Mouse (Mus musculus) kidney, postnatal 0 days (tissue): ENCODE data around the gene Hist1h4h. TPM values are rescaled to one million over a fixed set of nuclear protein-coding genes. Genes with fewer than 3 reads are reported as not detected.
A peak's percentile ranks its signal among the peaks of the same experiment; 100 is the strongest.

Experiments
- ATAC-seq: fragments of 200-750 bp; cut with Nextera tagmentation; replicated peaks from 2 replicates; pipeline ENCODE4 v1.8.0; 2017; ENCODE audit warnings: low read depth, moderate number of reproducible peaks, moderate TSS enrichment, moderate library complexity; ENCODE audit not compliant: low FRiP score
- DNase-seq: peaks from one replicate; pipeline ENCODE4 v3.0.0-alpha.2; 2016; ENCODE audit warnings: low spot score
- H3K27ac ChIP-seq: fragments of 300-500 bp; sonication (generic); 2 replicates; pipeline ENCODE4 v1.5.1; 2014; ENCODE audit warnings: mild to moderate bottlenecking
- H3K27me3 ChIP-seq: fragments of 300-500 bp; sonication (generic); 2 replicates; pipeline ENCODE4 v1.6.1; 2014; ENCODE audit warnings: low read length, mixed read lengths; ENCODE audit not compliant: insufficient read depth
- H3K36me3 ChIP-seq: fragments of 300-500 bp; sonication (generic); 2 replicates; pipeline ENCODE4 v1.6.1; 2014; ENCODE audit warnings: low read length, mixed read lengths; ENCODE audit not compliant: insufficient read depth
- H3K4me1 ChIP-seq: fragments of 300-500 bp; sonication (generic); replicated peaks from 2 replicates; pipeline ENCODE4 v1.6.1; 2014; ENCODE audit warnings: antibody characterized with exemption, low read length, mixed read lengths; ENCODE audit not compliant: insufficient read depth
- H3K4me2 ChIP-seq: fragments of 300-500 bp; sonication (generic); 2 replicates; pipeline ENCODE4 v1.6.1; 2014; ENCODE audit warnings: mild to moderate bottlenecking, low read length, moderate library complexity, mixed read lengths
- H3K4me3 ChIP-seq: fragments of 300-500 bp; sonication (generic); replicated peaks from 2 replicates; pipeline ENCODE4 v1.5.1; 2014; ENCODE audit warnings: low read depth, low read length
- H3K9ac ChIP-seq: fragments of 300-500 bp; sonication (generic); 2 replicates; pipeline ENCODE4 v1.6.1; 2014; ENCODE audit warnings: low read depth, low read length
- H3K9me3 ChIP-seq: fragments of 300-500 bp; sonication (generic); replicated peaks from 2 replicates; pipeline ENCODE4 v1.6.1; 2016; ENCODE audit warnings: low read length, inconsistent platforms, mixed read lengths
- CTCF ChIP-seq: IDR thresholded peaks from 2 replicates; pipeline ENCODE4 v1.5.1; 2016; ENCODE audit warnings: antibody characterized with exemption, low read depth, mild to moderate bottlenecking, moderate library complexity
- WGBS: fragments of 180-500 bp; shearing (Covaris S2); extraction: QIAGEN DNeasy Blood & Tissue Kit; methylation state at CpG from one replicate; pipeline ENCODE4 v1.1.7; 2014; 5-methylcytosine and 5-hydroxymethylcytosine counted together
- polyA plus RNA-seq: library from polyadenylated mRNA; unstranded; fragments of >200 nt; fragmentation: Nextera tagmentation; extraction: Ambion mirVana; gene quantifications from 2 replicates; pipeline ENCODE4 v1.2.1, GENCODE M21; 2015

Hist1h4h gene
- polyA plus RNA-seq, 1 experiment from 2014 or later = 7.6 TPM

GRCm38 (mm10) chr13:23524654-23525053 is 6.2 kb upstream of the Hist1h4h start:
- Histone ChIP-seq H3K9ac (no peak overlapping the region), H3K27me3 (no peaks in the 10 kb centered on the region), H3K4me2 (no peak overlapping the region), H3K4me1 (no peaks in the 10 kb centered on the region), H3K36me3 (no peaks in the 10 kb centered on the region), H3K4me3 (no peak overlapping the region), H3K9me3 (no peaks in the 10 kb centered on the region), H3K27ac (no peak overlapping the region)
- peak; percentile 89 for DNase-seq
- 11% methylated on average over 5 of the region's 5 CpGs for WGBS
- peak; percentile 91 for TF ChIP-seq CTCF
- no peak for ATAC-seq

- Histone ChIP-seq H3K36me3 (no peaks in the 10 kb centered on the region), H3K4me3 (peak overlapping the region; percentile 37), H3K9ac (no peak overlapping the region), H3K9me3 (no peaks in the 10 kb centered on the region), H3K27ac (no peak overlapping the region), H3K27me3 (no peaks in the 10 kb centered on the region), H3K4me1 (no peaks in the 10 kb centered on the region), H3K4me2 (peak overlapping the region; percentile 57)
- no peak for TF ChIP-seq CTCF
- no peak for ATAC-seq
- WGBS = 2% methylated on average over 10 of the region's 10 CpGs
- no peak for DNase-seq
Observed at GRCm38 (mm10) chr13:23525901-23526300, 4.9 kb upstream of the Hist1h4h start.

GRCm38 (mm10) chr13:23526312-23526711 is 4.5 kb upstream of the Hist1h4h start:
- H3K4me2 ChIP-seq = peak overlapping the region; percentile 57
- H3K4me1 ChIP-seq = no peaks in the 10 kb centered on the region
- no peak overlapping the region for H3K27ac ChIP-seq
- TF ChIP-seq CTCF = no peak
- no peaks in the 10 kb centered on the region for H3K27me3 ChIP-seq
- WGBS = under 1% methylated on average over 17 of the region's 17 CpGs
- DNase-seq = peak; percentile 93
- peak; percentile 38; the same call in 1 of the 2 replicates for ATAC-seq
- no peaks in the 10 kb centered on the region for H3K36me3 ChIP-seq
- no peaks in the 10 kb centered on the region for H3K9me3 ChIP-seq
- peak overlapping the region; percentile 37 for H3K4me3 ChIP-seq
- H3K9ac ChIP-seq = peak overlapping the region; percentile 36; the same call in 1 of the 2 replicates

DNA sequence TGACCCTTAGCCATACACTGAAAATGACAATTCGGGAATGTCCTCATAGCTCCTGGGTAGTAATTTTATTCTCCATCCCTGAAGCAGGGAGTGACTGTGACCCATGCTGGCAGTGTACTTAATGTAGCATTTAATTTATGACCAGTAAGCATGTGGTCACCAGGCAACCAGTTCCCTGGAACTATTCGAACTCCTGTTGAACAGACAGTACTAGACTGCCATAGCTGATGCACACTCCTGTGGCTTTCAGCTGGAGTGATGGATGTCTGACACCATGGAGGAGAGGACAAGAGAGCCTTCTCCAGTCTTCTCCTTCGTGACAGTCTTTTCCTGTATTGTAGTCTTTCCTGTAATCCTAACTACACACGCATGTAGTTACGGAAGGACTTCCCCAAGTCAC is 1.8 kb upstream of the Hist1h4h start:
- Histone ChIP-seq H3K4me2 (peak overlapping the region; percentile 70; the same call in 1 of the 2 replicates), H3K4me3 (no peak overlapping the region), H3K4me1 (peaks cover 9% of the 10 kb centered on the region), H3K27ac (peak overlapping the region; percentile 6; the same call in 1 of the 2 replicates), H3K9ac (no peak overlapping the region), H3K36me3 (no peaks in the 10 kb centered on the region), H3K27me3 (no peaks in the 10 kb centered on the region), H3K9me3 (no peaks in the 10 kb centered on the region)
- 44% methylated on average over 5 of the region's 5 CpGs for WGBS
- TF ChIP-seq CTCF = no peak
- ATAC-seq (no peak; the same call in 1 of the 2 replicates), DNase-seq (peak; percentile 77)

DNA sequence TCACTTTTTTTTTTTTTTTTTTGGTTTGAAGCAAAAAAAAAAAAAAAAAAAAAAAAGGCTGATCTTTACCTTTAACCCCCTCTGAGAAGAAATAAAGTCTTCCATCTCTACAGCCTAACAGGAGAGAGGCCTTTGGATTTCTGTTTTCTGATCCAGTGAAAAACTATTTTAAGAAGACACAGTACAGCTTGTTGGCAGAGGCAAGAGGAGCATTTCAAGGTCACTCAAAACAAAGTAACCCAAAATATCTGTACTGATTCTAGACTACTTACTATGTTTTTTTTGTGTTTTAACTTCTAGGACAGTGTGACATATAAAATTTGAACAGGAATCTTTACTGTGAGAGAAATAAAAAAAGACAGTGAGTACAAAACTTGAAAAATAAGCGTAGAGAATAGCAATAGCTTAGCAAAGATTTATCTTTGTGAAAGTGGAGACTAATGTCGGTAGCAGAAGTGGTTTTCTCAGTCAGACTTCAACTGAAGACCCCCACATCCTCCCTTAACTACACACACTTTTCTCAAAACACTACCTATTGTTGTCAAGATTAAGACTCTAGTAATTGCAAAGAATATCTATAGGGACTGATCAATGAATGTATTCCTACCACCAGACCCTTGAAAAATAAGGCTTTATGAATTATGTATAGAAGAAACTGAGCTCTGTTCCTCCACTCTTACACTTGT is 1.2 kb upstream of the Hist1h4h start:
- Histone ChIP-seq H3K9me3 (no peaks in the 10 kb centered on the region), H3K4me1 (peaks cover 9% of the 10 kb centered on the region), H3K36me3 (no peaks in the 10 kb centered on the region), H3K4me3 (peak overlapping the region; percentile 49), H3K27me3 (no peaks in the 10 kb centered on the region), H3K9ac (no peak overlapping the region), H3K4me2 (peak overlapping the region; percentile 70), H3K27ac (peak overlapping the region; percentile 97; the same call in 1 of the 2 replicates)
- ATAC-seq = no peak
- DNase-seq = peak; percentile 37
- 12% methylated on average over 2 of the region's 2 CpGs for WGBS
- TF ChIP-seq CTCF = no peak

- under 1% methylated on average over 20 of the region's 20 CpGs for WGBS
- ATAC-seq (no peak), DNase-seq (peak; percentile 72)
- H3K9me3 ChIP-seq = no peaks in the 10 kb centered on the region
- H3K4me1 ChIP-seq = peaks cover 9% of the 10 kb centered on the region
- H3K36me3 ChIP-seq = no peaks in the 10 kb centered on the region
- H3K27ac ChIP-seq = peak overlapping the region; percentile 97
- H3K27me3 ChIP-seq = no peaks in the 10 kb centered on the region
- peak overlapping the region; percentile 78 for H3K9ac ChIP-seq
- no peak for TF ChIP-seq CTCF
- peak overlapping the region; percentile 70 for H3K4me2 ChIP-seq
- H3K4me3 ChIP-seq = peak overlapping the region; percentile 49
Observed at GRCm38 (mm10) chr13:23530181-23530900, 509 bp upstream of the Hist1h4h start.
